Mouse (Mus musculus) liver, postnatal 0 days (tissue): ENCODE measurements around the gene Zfp628. TPM values are rescaled to one million over a fixed set of nuclear protein-coding genes. Genes with fewer than 3 reads are reported as not detected.

Source experiments
- ATAC-seq: fragments of 200-750 bp; cut with Nextera tagmentation; 2 replicates; pipeline ENCODE4 v1.8.0; 2017; ENCODE audit warnings: mild to moderate bottlenecking, moderate library complexity
- DNase-seq: peaks from one replicate; pipeline ENCODE4 v3.0.0-alpha.2; 2016
- H3K27ac ChIP-seq: fragments of 300-500 bp; sonication (generic); 2 replicates; pipeline ENCODE4 v1.5.1; 2014; ENCODE audit warnings: antibody characterized with exemption, moderate library complexity, mild to moderate bottlenecking, low read depth
- H3K27me3 ChIP-seq: fragments of 300-500 bp; sonication (generic); 2 replicates; pipeline ENCODE4 v1.6.1; 2014; ENCODE audit warnings: low read length, control low read depth, mixed read lengths; ENCODE audit not compliant: insufficient read depth
- H3K36me3 ChIP-seq: fragments of 300-500 bp; sonication (generic); replicated peaks from 2 replicates; pipeline ENCODE4 v1.6.1; 2014; ENCODE audit warnings: mild to moderate bottlenecking, control low read depth, low read length, moderate library complexity, mixed read lengths; ENCODE audit not compliant: insufficient read depth
- H3K4me1 ChIP-seq: fragments of 300-500 bp; sonication (generic); 2 replicates; pipeline ENCODE4 v1.6.1; 2014; ENCODE audit warnings: antibody characterized with exemption, mild to moderate bottlenecking, control low read depth; ENCODE audit not compliant: insufficient read depth
- H3K4me2 ChIP-seq: fragments of 300-500 bp; sonication (generic); 2 replicates; pipeline ENCODE4 v1.6.1; 2014; ENCODE audit warnings: low read depth, mild to moderate bottlenecking, low read length, moderate library complexity, mixed read lengths
- H3K4me3 ChIP-seq: fragments of 300-500 bp; sonication (generic); 2 replicates; pipeline ENCODE4 v1.5.1; 2014; ENCODE audit warnings: low read depth, low read length
- H3K9ac ChIP-seq: fragments of 300-500 bp; sonication (generic); replicated peaks from 2 replicates; pipeline ENCODE4 v1.6.1; 2014; ENCODE audit warnings: mild to moderate bottlenecking, moderate library complexity
- H3K9me3 ChIP-seq: fragments of 300-500 bp; sonication (generic); 2 replicates; pipeline ENCODE4 v1.6.1; 2016; ENCODE audit warnings: mild to moderate bottlenecking, control low read depth, low read length, mixed read lengths
- CTCF ChIP-seq: sonication (generic); IDR thresholded peaks from 2 replicates; pipeline ENCODE4 v1.5.1; 2016; ENCODE audit warnings: antibody characterized with exemption, low read depth
- EP300 ChIP-seq: IDR thresholded peaks from 2 replicates; pipeline ENCODE4 v1.6.1; 2016; ENCODE audit warnings: antibody characterized with exemption, low read depth, mild to moderate bottlenecking
- WGBS: fragments of 180-500 bp; shearing (Covaris S2); extraction: QIAGEN DNeasy Blood & Tissue Kit; methylation state at CpG from one replicate; pipeline ENCODE4 v1.1.7; 2014; ENCODE audit not compliant: insufficient replicate concordance; 5-methylcytosine and 5-hydroxymethylcytosine counted together
- polyA plus RNA-seq: library from polyadenylated mRNA; unstranded; fragments of >200 nt; fragmentation: Nextera tagmentation; extraction: Ambion mirVana; gene quantifications from 2 replicates; pipeline ENCODE4 v1.2.1, GENCODE M21; 2015

Gene Zfp628
- polyA plus RNA-seq, 1 experiment from 2014 or later, result 1.0 TPM

DNA sequence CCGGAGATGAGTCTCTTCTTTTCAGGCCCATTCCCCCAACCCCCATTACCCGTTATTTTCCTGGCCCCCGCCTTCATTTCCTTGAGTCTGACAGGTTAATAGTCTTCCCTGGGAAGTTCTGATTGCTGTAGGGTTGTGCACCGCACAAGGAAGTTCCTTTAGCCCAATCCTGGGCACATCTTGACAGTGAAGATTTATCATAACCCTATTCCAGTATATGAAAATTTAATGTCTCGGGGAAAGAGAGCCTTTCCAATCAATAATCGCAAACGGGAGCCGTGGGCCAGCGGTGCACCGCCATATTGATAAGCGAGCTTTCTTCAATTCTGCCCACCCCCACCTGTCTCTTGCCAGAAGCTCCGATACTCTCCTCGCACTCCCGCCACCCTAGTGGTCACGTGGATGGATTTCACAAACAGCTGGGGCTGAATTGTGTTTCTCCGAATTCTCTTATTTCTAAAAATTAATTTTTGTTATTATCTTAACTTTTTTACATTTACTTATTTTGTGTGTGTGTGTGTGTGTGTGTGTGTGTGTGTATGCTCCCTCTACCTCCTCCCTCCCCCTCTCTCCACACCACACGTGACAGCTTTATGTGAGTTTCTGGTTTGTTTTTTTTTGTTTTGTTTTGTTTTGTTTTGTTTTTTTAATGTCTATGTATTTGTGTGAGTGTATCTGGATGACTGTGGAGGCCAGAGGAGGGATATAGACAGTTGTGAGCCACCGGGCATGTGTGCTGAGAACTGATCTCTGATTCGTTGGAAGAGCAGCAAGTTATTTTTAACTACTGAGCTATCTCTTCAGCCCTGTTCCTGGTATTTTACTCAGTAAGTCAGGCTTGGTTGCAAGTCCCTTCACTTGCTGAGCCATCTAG is 15.1 kb upstream of the Zfp628 start:
- DNase-seq, result peak; percentile 36
- Histone ChIP-seq H3K27me3 (0 out of 2 replicates have a peak, but pooled peaks cover 4% of the 10 kb centered on the region), H3K9me3 (no peaks in the 10 kb centered on the region), H3K4me3 (peak overlapping the region; percentile 39), H3K27ac (peak overlapping the region; percentile 37; the same call in 1 of the 2 replicates), H3K9ac (peak overlapping the region; percentile 26), H3K36me3 (no peaks in the 10 kb centered on the region), H3K4me1 (peaks cover 16% of the 10 kb centered on the region), H3K4me2 (peak overlapping the region; percentile 76)
- peak; percentile 56 for ATAC-seq
- 6% methylated on average over 19 of the region's 19 CpGs for WGBS
- no peak for TF ChIP-seq EP300
- TF ChIP-seq CTCF, result 0 out of 2 replicates have a peak, but pooled peaks have one; percentile 1

DNA sequence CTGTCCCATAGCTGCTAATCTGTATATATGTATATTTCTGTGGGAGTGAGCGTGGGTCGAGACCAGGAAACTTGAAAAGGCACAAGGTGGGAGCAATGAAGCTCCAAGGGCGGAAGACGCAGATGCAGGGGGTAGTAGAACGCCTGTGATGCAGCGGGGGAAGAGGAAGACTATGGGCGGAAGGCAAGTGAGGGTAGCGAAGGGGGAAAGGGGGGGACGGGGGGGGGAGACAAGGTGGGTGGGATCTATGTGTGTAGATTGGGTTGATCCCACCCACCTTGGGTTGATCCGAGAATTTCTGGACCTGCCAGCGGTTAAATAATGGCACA is 14.5 kb upstream of the Zfp628 start:
- Histone ChIP-seq H3K4me1 (peaks cover 16% of the 10 kb centered on the region), H3K4me2 (peak overlapping the region; percentile 76), H3K27me3 (0 out of 2 replicates have a peak, but pooled peaks cover 4% of the 10 kb centered on the region), H3K9ac (no peak overlapping the region; the same call in 1 of the 2 replicates), H3K36me3 (no peaks in the 10 kb centered on the region), H3K4me3 (peak overlapping the region; percentile 39), H3K9me3 (no peaks in the 10 kb centered on the region), H3K27ac (peak overlapping the region; percentile 37; the same call in 1 of the 2 replicates)
- DNase-seq, result no peak
- TF ChIP-seq CTCF (no peak), EP300 (no peak)
- WGBS, result 23% methylated on average over 11 of the region's 11 CpGs
- ATAC-seq, result peak; percentile 4; the same call in 1 of the 2 replicates

DNA sequence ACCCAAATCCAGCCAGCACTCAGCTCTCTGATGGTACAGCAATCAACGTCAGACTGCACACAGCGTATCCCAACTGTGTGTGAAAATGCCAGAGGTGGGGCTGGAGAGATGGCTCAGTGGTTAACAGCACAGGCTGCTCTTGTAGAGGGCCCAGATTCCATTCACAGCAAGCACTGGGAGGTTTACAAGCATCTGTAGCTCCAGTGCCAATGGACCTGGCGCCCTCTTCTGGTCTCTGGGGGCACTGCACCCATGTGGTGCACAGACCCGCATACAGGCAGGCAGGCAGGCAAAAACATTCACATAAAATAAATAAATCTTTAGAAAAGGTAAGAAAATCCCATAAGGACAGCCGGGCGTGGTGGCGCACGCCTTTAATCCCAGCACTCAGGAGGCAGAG is 13.8 kb upstream of the Zfp628 start:
- Histone ChIP-seq H3K4me2 (no peak overlapping the region), H3K36me3 (no peaks in the 10 kb centered on the region), H3K4me3 (no peak overlapping the region), H3K27ac (no peak overlapping the region), H3K27me3 (0 out of 2 replicates have a peak, but pooled peaks cover 4% of the 10 kb centered on the region), H3K4me1 (peaks cover 16% of the 10 kb centered on the region), H3K9me3 (no peaks in the 10 kb centered on the region), H3K9ac (no peak overlapping the region)
- DNase-seq (peak; percentile 81), ATAC-seq (peak; percentile 33)
- WGBS, result 64% methylated on average over 8 of the region's 8 CpGs
- TF ChIP-seq EP300 (no peak), CTCF (peak; percentile 83)

GRCm38 (mm10) chr7:4902404-4902803 is 12.6 kb upstream of the Zfp628 start:
- Histone ChIP-seq H3K4me1 (peaks cover 16% of the 10 kb centered on the region), H3K36me3 (no peaks in the 10 kb centered on the region), H3K27me3 (0 out of 2 replicates have a peak, but pooled peaks cover 4% of the 10 kb centered on the region), H3K9ac (no peak overlapping the region), H3K4me2 (no peak overlapping the region), H3K9me3 (no peaks in the 10 kb centered on the region), H3K4me3 (no peak overlapping the region), H3K27ac (no peak overlapping the region)
- 71% methylated on average over 9 of the region's 9 CpGs for WGBS
- TF ChIP-seq CTCF (no peak), EP300 (no peak)
- no peak for DNase-seq
- ATAC-seq, result no peak

DNA sequence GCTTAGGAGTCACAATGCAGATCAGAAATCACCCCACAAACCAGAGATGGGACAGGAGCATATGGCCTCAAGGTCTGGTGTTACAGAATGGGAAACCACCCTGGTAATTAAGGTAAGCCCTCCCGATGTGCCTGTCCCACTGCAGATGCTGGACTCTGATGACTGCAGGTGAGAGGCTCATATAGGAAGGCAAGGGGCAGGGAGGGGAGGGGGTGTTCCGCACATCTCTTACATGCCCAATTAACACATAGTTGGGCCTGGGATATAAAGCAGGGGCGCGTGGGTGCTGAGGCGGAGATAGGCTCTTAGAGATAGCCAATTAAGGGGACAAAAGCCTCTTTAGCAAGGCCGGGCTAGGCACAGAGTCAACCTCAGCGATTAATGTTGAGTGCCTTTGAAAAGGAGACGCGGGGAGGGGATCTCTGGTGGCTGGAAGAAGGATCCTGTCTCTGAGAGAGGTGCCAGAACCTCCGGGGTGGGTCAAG is 8.5 kb upstream of the Zfp628 start, which contains the start of gene Gm36210:
Gene Gm36210, minus strand, starts transcription at position 51 of the 485 bp plus-strand sequence.
- no peaks in the 10 kb centered on the region for H3K9me3 ChIP-seq
- no peak within 1 kb of the TSS for H3K27ac ChIP-seq
- H3K9ac ChIP-seq, result no peak within 1 kb of the TSS
- DNase-seq (no peak), ATAC-seq (no peak)
- WGBS, result 76% methylated on average over 10 of the region's 10 CpGs
- H3K4me3 ChIP-seq, result no peak within 1 kb of the TSS
- no peaks in the 10 kb centered on the region for H3K27me3 ChIP-seq
- H3K36me3 ChIP-seq, result no peaks in the 10 kb centered on the region
- no peak within 1 kb of the TSS for H3K4me2 ChIP-seq
- H3K4me1 ChIP-seq, result no peaks in the 10 kb centered on the region
- TF ChIP-seq CTCF (no peak), EP300 (no peak)

GRCm38 (mm10) chr7:4911561-4911960 is 3.5 kb upstream of the Zfp628 start:
- no peaks in the 10 kb centered on the region for H3K27me3 ChIP-seq

More at GRCm38 (mm10) chr7:4911561-4911960, 3.5 kb upstream of the Zfp628 start:
- ATAC-seq (no peak), DNase-seq (peak; percentile 55)
- no peak overlapping the region for H3K27ac ChIP-seq
- H3K36me3 ChIP-seq, result no peaks in the 10 kb centered on the region
- WGBS, result 46% methylated on average over 9 of the region's 9 CpGs
- peaks cover 16% of the 10 kb centered on the region for H3K4me1 ChIP-seq
- TF ChIP-seq CTCF (peak; percentile 53), EP300 (no peak)
- no peak overlapping the region for H3K4me3 ChIP-seq
- H3K9ac ChIP-seq, result no peak overlapping the region
- H3K4me2 ChIP-seq, result no peak overlapping the region
- H3K9me3 ChIP-seq, result no peaks in the 10 kb centered on the region
